Mouse (Mus musculus) intestine, postnatal 0 days (tissue): ENCODE data around the gene Eno3. TPM values are rescaled to one million over a fixed set of nuclear protein-coding genes. Genes with fewer than 3 reads are reported as not detected.

Experiments
- ATAC-seq: fragments of 200-750 bp; cut with Nextera tagmentation; 2 replicates; pipeline ENCODE4 v1.8.0; 2017; ENCODE audit warnings: mild to moderate bottlenecking, moderate TSS enrichment, moderate library complexity
- H3K27ac ChIP-seq: fragments of 300-500 bp; sonication (generic); 2 replicates; pipeline ENCODE4 v1.5.1; 2014; ENCODE audit warnings: mild to moderate bottlenecking, low read depth, low read length, moderate library complexity
- H3K27me3 ChIP-seq: fragments of 300-500 bp; sonication (generic); replicated peaks from 2 replicates; pipeline ENCODE4 v1.6.1; 2014; ENCODE audit warnings: low read length, mixed read lengths; ENCODE audit not compliant: control insufficient read depth, insufficient read depth
- H3K36me3 ChIP-seq: fragments of 300-500 bp; sonication (generic); 2 replicates; pipeline ENCODE4 v1.6.1; 2014; ENCODE audit warnings: mild to moderate bottlenecking, moderate library complexity; ENCODE audit not compliant: control insufficient read depth, insufficient read depth
- H3K4me1 ChIP-seq: fragments of 300-500 bp; sonication (generic); replicated peaks from 2 replicates; pipeline ENCODE4 v1.6.1; 2014; ENCODE audit warnings: antibody characterized with exemption, low read length, mixed read lengths; ENCODE audit not compliant: control insufficient read depth, insufficient read depth
- H3K4me2 ChIP-seq: fragments of 300-500 bp; sonication (generic); replicated peaks from 2 replicates; pipeline ENCODE4 v1.6.1; 2014; ENCODE audit warnings: low read depth, mild to moderate bottlenecking, moderate library complexity
- H3K4me3 ChIP-seq: fragments of 300-500 bp; sonication (generic); 2 replicates; pipeline ENCODE4 v1.5.1; 2014; ENCODE audit warnings: low read depth, low read length
- H3K9ac ChIP-seq: fragments of 300-500 bp; sonication (generic); 2 replicates; pipeline ENCODE4 v1.6.1; 2014; ENCODE audit warnings: mild to moderate bottlenecking, low read depth, low read length
- H3K9me3 ChIP-seq: fragments of 300-500 bp; sonication (generic); 2 replicates; pipeline ENCODE4 v1.6.1; 2016; ENCODE audit warnings: mixed run types; ENCODE audit not compliant: control insufficient read depth
- CTCF ChIP-seq: sonication (generic); IDR thresholded peaks from 2 replicates; pipeline ENCODE4 v1.5.1; 2016; ENCODE audit warnings: low read depth, mild to moderate bottlenecking, control low read depth, antibody characterized with exemption, moderate library complexity
- WGBS: fragments of 180-500 bp; shearing (Covaris S2); extraction: QIAGEN DNeasy Blood & Tissue Kit; methylation state at CpG from one replicate; pipeline ENCODE4 v1.1.7; 2014; 5-methylcytosine and 5-hydroxymethylcytosine counted together
- polyA plus RNA-seq: library from polyadenylated mRNA; unstranded; fragments of >200 nt; fragmentation: Nextera tagmentation; extraction: Ambion mirVana; gene quantifications from 2 replicates; pipeline ENCODE4 v1.2.1, GENCODE M21; 2015

The Eno3 gene
- polyA plus RNA-seq, 1 experiment from 2014 or later: 5.9 TPM

GRCm38 (mm10) chr11:70654923-70655570, 2.0 kb upstream of the Eno3 start:
- H3K4me1 ChIP-seq: peaks cover 13% of the 10 kb centered on the region
- peak overlapping the region; percentile 91 for H3K4me2 ChIP-seq
- peak overlapping the region; percentile 100 for H3K4me3 ChIP-seq
- H3K9ac ChIP-seq: peak overlapping the region; percentile 45
- ATAC-seq: peak; percentile 60
- TF ChIP-seq CTCF: no peak
- H3K27ac ChIP-seq: peak overlapping the region; percentile 99
- WGBS: under 1% methylated on average over 48 of the region's 48 CpGs
- H3K36me3 ChIP-seq: peaks cover 26% of the 10 kb centered on the region
- no peaks in the 10 kb centered on the region for H3K9me3 ChIP-seq
- H3K27me3 ChIP-seq: no peaks in the 10 kb centered on the region

- H3K4me2 ChIP-seq: peak overlapping the region; percentile 91
- 0 out of 2 replicates have a peak, but pooled peaks have one; percentile 17 for ATAC-seq
- peaks cover 13% of the 10 kb centered on the region for H3K4me1 ChIP-seq
- no peak for TF ChIP-seq CTCF
- WGBS: 1% methylated on average over 61 of the region's 61 CpGs
- H3K27ac ChIP-seq: peak overlapping the region; percentile 99
- no peaks in the 10 kb centered on the region for H3K27me3 ChIP-seq
- peak overlapping the region; percentile 45 for H3K9ac ChIP-seq
- peaks cover 20% of the 10 kb centered on the region; the same call in 1 of the 2 replicates for H3K36me3 ChIP-seq
- H3K9me3 ChIP-seq: no peaks in the 10 kb centered on the region
- peak overlapping the region; percentile 100 for H3K4me3 ChIP-seq
Measured at GRCm38 (mm10) chr11:70655571-70656455, 1.2 kb upstream of the Eno3 start.

- Histone ChIP-seq H3K9ac (peak overlapping the region; percentile 45; the same call in 1 of the 2 replicates), H3K4me2 (peak overlapping the region; percentile 91), H3K4me1 (peaks cover 10% of the 10 kb centered on the region), H3K27ac (peak overlapping the region; percentile 99), H3K27me3 (no peaks in the 10 kb centered on the region), H3K36me3 (peaks cover 14% of the 10 kb centered on the region; the same call in 1 of the 2 replicates), H3K9me3 (no peaks in the 10 kb centered on the region), H3K4me3 (peak overlapping the region; percentile 100)
- 11% methylated on average over 16 of the region's 16 CpGs for WGBS
- TF ChIP-seq CTCF: 0 out of 2 replicates have a peak, but pooled peaks have one; percentile 4
- ATAC-seq: no peak
Measured at GRCm38 (mm10) chr11:70656456-70656927, 510 bp upstream of the Eno3 start.

- no peaks in the 10 kb centered on the region for H3K27me3 ChIP-seq
- no peak for TF ChIP-seq CTCF
- peaks cover 10% of the 10 kb centered on the region for H3K4me1 ChIP-seq
- H3K9ac ChIP-seq: no peak overlapping the region
- WGBS: 36% methylated on average over 6 of the region's 6 CpGs
- H3K27ac ChIP-seq: no peak overlapping the region
- H3K36me3 ChIP-seq: peaks cover 12% of the 10 kb centered on the region
- H3K4me3 ChIP-seq: no peak overlapping the region
- H3K9me3 ChIP-seq: no peaks in the 10 kb centered on the region
- no peak overlapping the region for H3K4me2 ChIP-seq
- ATAC-seq: no peak
Measured at GRCm38 (mm10) chr11:70657573-70657972, 571 bp downstream of the Eno3 start.

GRCm38 (mm10) chr11:70657991-70658390, 989 bp downstream of the Eno3 start:
- H3K27me3 ChIP-seq: no peaks in the 10 kb centered on the region
- ATAC-seq: no peak
- WGBS: 67% methylated on average over 9 of the region's 9 CpGs
- no peak overlapping the region for H3K4me3 ChIP-seq
- H3K27ac ChIP-seq: no peak overlapping the region
- H3K9ac ChIP-seq: no peak overlapping the region
- no peak overlapping the region for H3K4me2 ChIP-seq
- peaks cover 10% of the 10 kb centered on the region for H3K4me1 ChIP-seq
- TF ChIP-seq CTCF: no peak
- H3K9me3 ChIP-seq: no peaks in the 10 kb centered on the region
- peaks cover 12% of the 10 kb centered on the region for H3K36me3 ChIP-seq

- WGBS: 86% methylated on average over 5 of the region's 5 CpGs
- H3K9ac ChIP-seq: no peak overlapping the region
- ATAC-seq: no peak
- H3K4me2 ChIP-seq: no peak overlapping the region
- TF ChIP-seq CTCF: no peak
- H3K4me3 ChIP-seq: no peak overlapping the region
- no peaks in the 10 kb centered on the region for H3K27me3 ChIP-seq
- H3K4me1 ChIP-seq: peaks cover 10% of the 10 kb centered on the region
- H3K9me3 ChIP-seq: no peaks in the 10 kb centered on the region
- H3K27ac ChIP-seq: no peak overlapping the region
- H3K36me3 ChIP-seq: peaks cover 16% of the 10 kb centered on the region
Measured at GRCm38 (mm10) chr11:70658521-70658920, 1.5 kb downstream of the Eno3 start.
